Mouse (Mus musculus) bone marrow, adult 2 months (tissue): Measurements from ENCODE around the gene Ppp2ca. TPM values are rescaled to one million over a fixed set of nuclear protein-coding genes. Genes with fewer than 3 reads are reported as not detected.
"Not testable (repeated sequence)": the region's sequence is repeated elsewhere in the genome, so short reads cannot be mapped to it uniquely, and the experiment has no call there.

Source experiments
- H3K27ac ChIP-seq: fragments of 200-500 bp; 2 replicates; pipeline ENCODE4 v1.5.1; 2012; ENCODE audit warnings: low read depth, mild to moderate bottlenecking, control low read depth, inconsistent platforms, low read length; ENCODE audit not compliant: control insufficient read depth, poor library complexity, insufficient read depth
- H3K4me1 ChIP-seq: fragments of 200-500 bp; 2 replicates; pipeline ENCODE4 v1.6.1; 2011; ENCODE audit warnings: low read length; ENCODE audit not compliant: control insufficient read depth, insufficient read depth
- H3K4me3 ChIP-seq: fragments of 200-500 bp; replicated peaks from 2 replicates; pipeline ENCODE3; 2011; ENCODE audit warnings: mild to moderate bottlenecking, low read depth, low read length, control low read depth; ENCODE audit not compliant: control insufficient read depth
- CTCF ChIP-seq: fragments of 200-500 bp; IDR thresholded peaks from 2 replicates; pipeline ENCODE4 v1.5.1; 2011; ENCODE audit warnings: low read length, control low read depth; ENCODE audit not compliant: control insufficient read depth, insufficient read depth
- POLR2A ChIP-seq: fragments of 200-500 bp; IDR thresholded peaks from 2 replicates; pipeline ENCODE4 v1.6.1; 2011; ENCODE audit warnings: low read depth, mild to moderate bottlenecking, control low read depth, low read length, borderline replicate concordance; ENCODE audit not compliant: control insufficient read depth
- WGBS: fragments of 180-500 bp; shearing (Covaris S2); methylation state at CpG from one replicate; pipeline ENCODE4 v1.1.7; 2018; 5-methylcytosine and 5-hydroxymethylcytosine counted together
- polyA plus RNA-seq: library from polyadenylated mRNA; stranded (reverse); fragments of >200 nt; gene quantifications from 2 replicates; pipeline ENCODE4 v1.2.4, GENCODE M21; 2011; ENCODE audit warnings: low replicate concordance; ENCODE audit not compliant: missing spikeins, insufficient read depth, insufficient read length

Ppp2ca gene
- polyA plus RNA-seq, 1 experiment, result 38.0 TPM

- 83% methylated on average over 7 of the region's 7 CpGs for WGBS
These were observed 32.1 kb downstream of the Ppp2ca start for GRCm38 (mm10) chr11:52130451-52131068.

DNA sequence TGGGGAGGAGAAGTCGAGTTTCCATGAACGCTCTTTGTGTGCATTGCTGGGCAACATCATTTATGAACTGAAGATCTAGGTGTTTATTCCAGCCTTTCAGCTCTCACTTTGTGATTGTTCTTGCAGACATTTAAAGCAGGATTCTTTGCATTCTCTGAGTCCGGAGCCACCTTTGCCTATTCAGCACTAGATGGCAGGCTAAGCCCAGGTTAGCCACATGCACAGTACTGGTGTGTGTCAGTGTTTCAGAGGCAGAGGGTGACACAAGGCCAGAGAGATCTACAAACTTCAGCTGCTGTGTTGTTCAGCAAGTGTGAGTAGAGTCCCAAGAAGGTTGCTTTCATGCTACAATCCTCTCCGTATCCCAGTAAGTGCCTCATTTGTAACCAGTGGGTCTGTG, 45.2 kb downstream of the Ppp2ca start:
- H3K4me1 ChIP-seq, H3K27ac ChIP-seq, H3K4me3 ChIP-seq: not testable (repeated sequence)
- peak; percentile 26; the same call in 1 of the 2 replicates for TF ChIP-seq CTCF
- WGBS, result 48% methylated on average over 4 of the region's 4 CpGs

More at GRCm38 (mm10) chr11:52130451-52131068, 32.1 kb downstream of the Ppp2ca start:
- Histone ChIP-seq H3K27ac (no peak overlapping the region), H3K4me3 (no peak overlapping the region), H3K4me1 (no peaks in the 10 kb centered on the region)
- 0 out of 2 replicates have a peak, but pooled peaks have one; percentile 25 for TF ChIP-seq CTCF
- TF ChIP-seq POLR2A, result no peak

DNA sequence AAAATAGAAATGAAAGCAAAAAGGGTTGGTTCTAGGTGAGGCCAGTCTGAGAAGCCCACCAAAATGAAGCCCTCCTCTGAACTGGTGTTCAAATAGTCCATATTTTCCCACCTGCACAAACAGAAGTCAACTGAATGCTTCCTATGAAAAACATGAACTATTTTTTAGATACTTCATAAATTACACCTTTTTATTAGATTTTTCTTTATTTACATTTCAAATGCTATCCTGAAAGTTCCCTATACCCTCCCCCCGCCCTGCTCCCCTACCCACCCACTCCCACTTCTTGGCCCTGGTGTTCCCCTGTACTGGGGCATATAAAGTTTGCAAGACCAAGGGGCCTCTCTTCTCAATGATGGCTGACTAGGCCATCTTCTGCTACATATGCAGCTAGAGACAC, 46.9 kb downstream of the Ppp2ca start, which contains the start of gene Olfr1373:
Olfr1373 (minus strand) TSS at position 101 of the 400 bp plus-strand sequence.
- not testable (repeated sequence) for H3K4me3 ChIP-seq, H3K27ac ChIP-seq, H3K4me1 ChIP-seq
- WGBS, result 65% methylated on average over 1 of the region's 1 CpGs

DNA sequence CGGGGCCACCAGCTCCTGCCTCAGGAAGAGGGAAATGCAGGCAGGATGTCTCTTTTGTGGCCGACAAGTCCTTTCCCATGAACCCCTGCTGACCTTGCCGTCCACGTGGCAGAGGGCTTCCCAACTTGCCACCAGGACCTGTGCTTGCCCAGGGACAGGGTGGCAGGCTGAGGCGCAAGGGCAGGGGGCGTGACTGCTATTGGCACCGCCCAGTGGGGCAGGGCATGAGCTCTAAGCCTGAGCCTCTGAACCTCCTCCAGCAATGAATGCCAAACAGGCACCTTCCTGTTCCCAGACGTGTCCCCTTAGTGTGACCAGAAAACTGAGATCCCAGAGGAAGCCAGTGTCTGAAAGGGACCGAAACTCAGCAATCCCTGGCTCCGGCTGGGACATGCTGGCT, 65.4 kb downstream of the Ppp2ca start:
- H3K27ac ChIP-seq, result no peak overlapping the region
- H3K4me1 ChIP-seq, result no peaks in the 10 kb centered on the region
- WGBS, result 16% methylated on average over 10 of the region's 10 CpGs
- no peak overlapping the region for H3K4me3 ChIP-seq
- TF ChIP-seq CTCF, result no peak
- no peak for TF ChIP-seq POLR2A

DNA sequence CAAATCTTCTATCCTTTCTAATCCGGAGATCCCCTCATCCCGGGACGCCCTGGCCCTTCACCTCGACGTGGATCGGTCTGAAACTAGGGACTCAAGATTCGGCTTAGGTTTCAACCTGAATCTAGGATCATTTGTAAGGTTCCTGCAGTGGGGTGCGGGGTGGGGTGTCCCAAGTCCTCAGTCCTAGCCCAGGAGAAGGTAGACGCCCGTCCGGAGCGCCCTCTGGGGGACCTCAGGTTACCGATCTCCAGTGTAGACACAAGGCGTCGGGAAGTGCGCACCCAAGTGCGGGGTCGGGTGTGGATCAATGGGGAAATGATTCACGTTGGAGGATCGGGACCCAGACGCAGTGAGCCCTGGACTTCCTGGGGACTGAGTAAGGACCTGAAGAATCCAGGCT, 68.6 kb downstream of the Ppp2ca start:
- Histone ChIP-seq H3K27ac (no peak overlapping the region), H3K4me1 (no peaks in the 10 kb centered on the region), H3K4me3 (no peak overlapping the region)
- WGBS, result 3% methylated on average over 21 of the region's 21 CpGs
- TF ChIP-seq CTCF, result no peak
- TF ChIP-seq POLR2A, result no peak

DNA sequence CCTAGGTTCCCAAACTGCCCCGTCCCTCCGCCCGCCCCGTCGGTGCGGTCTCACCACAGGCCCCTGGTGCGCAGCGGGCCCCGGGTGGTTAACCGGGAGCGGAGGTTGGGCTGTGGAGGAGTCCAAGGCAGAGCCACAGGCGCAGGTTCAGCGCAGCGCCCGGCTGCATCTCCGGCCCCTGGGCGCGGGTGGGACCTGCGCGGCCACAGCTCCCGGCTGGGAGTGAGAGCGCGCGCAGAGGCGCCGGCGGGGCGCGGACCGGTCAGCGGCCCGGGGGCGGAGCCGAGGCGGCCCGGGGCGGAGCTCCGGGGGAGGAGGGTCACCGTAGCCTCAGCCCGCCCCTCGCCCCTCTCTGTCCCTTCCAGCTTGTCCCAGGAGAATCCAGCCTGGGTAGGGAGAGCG, 69.4 kb downstream of the Ppp2ca start:
- WGBS, result 1% methylated on average over 39 of the region's 42 CpGs
- H3K4me3 ChIP-seq, H3K4me1 ChIP-seq, H3K27ac ChIP-seq: not testable (repeated sequence)

- TF ChIP-seq CTCF (no peak), POLR2A (no peak)
- H3K27ac ChIP-seq, result no peak overlapping the region
- WGBS, result 12% methylated on average over 12 of the region's 12 CpGs
- no peaks in the 10 kb centered on the region for H3K4me1 ChIP-seq
- no peak overlapping the region for H3K4me3 ChIP-seq
These were observed 70.0 kb downstream of the Ppp2ca start for GRCm38 (mm10) chr11:52168461-52168860.

Other genes with a start within 250 kb of the Ppp2ca start
- 5.5 and 5.9 TPM in 2 replicates for gene Jade2, start 241.0 kb upstream of the Ppp2ca start, polyA plus RNA-seq
- gene Cdkn2aipnl, start 131.0 kb upstream of the Ppp2ca start, polyA plus RNA-seq, result 20.9 and 27.8 TPM in 2 replicates
- gene Ube2b, start 97.9 kb upstream of the Ppp2ca start, polyA plus RNA-seq, result 89.5 and 122 TPM in 2 replicates
- 4.8 and 6.7 TPM in 2 replicates for gene Cdkl3, start 94.5 kb upstream of the Ppp2ca start, polyA plus RNA-seq
- not detected in 2 replicates for gene Olfr1373, start 46.8 kb downstream of the Ppp2ca start, polyA plus RNA-seq
- not detected in 2 replicates for gene Olfr1371, start 115.3 kb downstream of the Ppp2ca start, polyA plus RNA-seq
- 102 and 171 TPM in 2 replicates for gene Skp1a, start 133.3 kb downstream of the Ppp2ca start, polyA plus RNA-seq
- 2.6 TPM in 2 replicates for gene Tcf7, start 184.3 kb downstream of the Ppp2ca start, polyA plus RNA-seq